Mouse (Mus musculus) limb, embryonic 14.5 days (tissue): ENCODE measurements around the gene Olfr1034. TPM values are rescaled to one million over a fixed set of nuclear protein-coding genes. Genes with fewer than 3 reads are reported as not detected.
A peak's percentile ranks its signal among the peaks of the same experiment; 100 is the strongest.
"Not testable (repeated sequence)": the region's sequence is repeated elsewhere in the genome, so short reads cannot be mapped to it uniquely, and the experiment has no call there.

ENCODE experiments used
- ATAC-seq: fragments of 200-750 bp; cut with Nextera tagmentation; 2 replicates; pipeline ENCODE4 v1.8.0; 2017; ENCODE audit warnings: low read depth, moderate number of reproducible peaks, moderate TSS enrichment; ENCODE audit not compliant: low FRiP score
- DNase-seq: peaks from one replicate; pipeline ENCODE4 v3.0.0-alpha.2; 2015; ENCODE audit warnings: low spot score
- H3K27ac ChIP-seq: fragments of 300-500 bp; sonication (generic); replicated peaks from 2 replicates; pipeline ENCODE4 v1.5.1; 2014; ENCODE audit warnings: low read depth, mild to moderate bottlenecking, low read length, moderate library complexity, mixed read lengths
- H3K27me3 ChIP-seq: fragments of 300-500 bp; sonication (generic); 2 replicates; pipeline ENCODE4 v1.6.1; 2014; ENCODE audit warnings: low read length, mixed read lengths; ENCODE audit not compliant: control insufficient read depth, insufficient read depth
- H3K36me3 ChIP-seq: fragments of 300-500 bp; sonication (generic); 2 replicates; pipeline ENCODE4 v1.6.1; 2014; ENCODE audit warnings: mild to moderate bottlenecking, low read length, moderate library complexity, mixed read lengths; ENCODE audit not compliant: control insufficient read depth, insufficient read depth
- H3K4me1 ChIP-seq: fragments of 300-500 bp; sonication (generic); 2 replicates; pipeline ENCODE4 v1.6.1; 2014; ENCODE audit warnings: antibody characterized with exemption, low read length, mixed read lengths; ENCODE audit not compliant: control insufficient read depth, insufficient read depth
- H3K4me2 ChIP-seq: fragments of 300-500 bp; sonication (generic); replicated peaks from 2 replicates; pipeline ENCODE4 v1.6.1; 2014; ENCODE audit warnings: low read depth, mild to moderate bottlenecking, low read length, moderate library complexity; ENCODE audit not compliant: severe bottlenecking
- H3K4me3 ChIP-seq: fragments of 300-500 bp; sonication (generic); replicated peaks from 2 replicates; pipeline ENCODE4 v1.5.1; 2014; ENCODE audit warnings: low read length
- H3K9ac ChIP-seq: fragments of 300-500 bp; sonication (generic); 2 replicates; pipeline ENCODE4 v1.6.1; 2014; ENCODE audit warnings: mild to moderate bottlenecking, low read depth, low read length, moderate library complexity; ENCODE audit not compliant: severe bottlenecking
- H3K9me3 ChIP-seq: fragments of 300-500 bp; sonication (generic); 2 replicates; pipeline ENCODE4 v1.6.1; 2016; ENCODE audit warnings: low read length; ENCODE audit not compliant: control insufficient read depth
- POLR2A ChIP-seq: fragments of 200-500 bp; IDR thresholded peaks from 2 replicates; pipeline ENCODE4 v1.8.0; 2012; ENCODE audit warnings: inconsistent platforms, mild to moderate bottlenecking, moderate library complexity, borderline replicate concordance; ENCODE audit not compliant: insufficient read depth, insufficient read length; ENCODE audit errors: extremely low read depth
- WGBS: fragments of 180-500 bp; shearing (Covaris S2); extraction: QIAGEN DNeasy Blood & Tissue Kit; methylation state at CpG from one replicate; pipeline ENCODE4 v1.1.7; 2014; 5-methylcytosine and 5-hydroxymethylcytosine counted together
- polyA plus RNA-seq, 2 experiments: library from polyadenylated mRNA; depleted of rRNA in 1 of 2; stranded (reverse) in 1 of 2; unstranded in 1 of 2; fragments of >200 nt; fragmentation: Nextera tagmentation in 1 of 2; extraction: Ambion mirVana in 1 of 2; gene quantifications; 2 replicates each; pipeline versions ENCODE4 v1.2.1 to v1.2.3; 2012 to 2014

Gene Olfr1034
- polyA plus RNA-seq (2012; rRNA removed) (0.12 and 0.13 TPM in 2 replicates), polyA plus RNA-seq (2014; fragmentation: Nextera tagmentation; extraction: Ambion mirVana) (not detected in 2 replicates)

- TF ChIP-seq POLR2A, result no peak
- no peaks in the 10 kb centered on the region for H3K4me1 ChIP-seq
- H3K4me3 ChIP-seq, result no peak within 1 kb of the TSS
- no peaks in the 10 kb centered on the region for H3K36me3 ChIP-seq
- H3K27ac ChIP-seq, result no peak within 1 kb of the TSS
- DNase-seq (no peak), ATAC-seq (no peak)
- H3K9me3 ChIP-seq, result no peaks in the 10 kb centered on the region
- no peaks in the 10 kb centered on the region for H3K27me3 ChIP-seq
- no peak within 1 kb of the TSS for H3K4me2 ChIP-seq
- no peak within 1 kb of the TSS for H3K9ac ChIP-seq
Measured at GRCm38 (mm10) chr2:86045561-86045960, at the start of gene Olfr1034. Gene Olfr1034, plus strand, starts transcription at chr2:86045861.

GRCm38 (mm10) chr2:86005240-86005639 lies 40.4 kb upstream of the Olfr1034 start, which contains the start of gene Olfr1032:
Gene Olfr1032, plus strand, starts transcription at chr2:86005540.
- no peak within 1 kb of the TSS for H3K27ac ChIP-seq
- ATAC-seq (no peak), DNase-seq (no peak)
- 77% methylated on average over 7 of the region's 7 CpGs for WGBS
- no peak within 1 kb of the TSS for H3K9ac ChIP-seq
- H3K9me3 ChIP-seq, result no peaks in the 10 kb centered on the region
- H3K4me1 ChIP-seq, result no peaks in the 10 kb centered on the region
- no peaks in the 10 kb centered on the region for H3K27me3 ChIP-seq
- no peak within 1 kb of the TSS for H3K4me3 ChIP-seq
- no peak within 1 kb of the TSS for H3K4me2 ChIP-seq
- no peaks in the 10 kb centered on the region for H3K36me3 ChIP-seq
- TF ChIP-seq POLR2A, result no peak

- not testable (repeated sequence) for H3K27me3 ChIP-seq, H3K9me3 ChIP-seq, H3K4me1 ChIP-seq, ATAC-seq, H3K27ac ChIP-seq, H3K36me3 ChIP-seq
- Histone ChIP-seq H3K4me3 (peak within 1 kb of the TSS; percentile 26), H3K9ac (peak within 1 kb of the TSS; percentile 44; the same call in 1 of the 2 replicates), H3K4me2 (peak within 1 kb of the TSS; percentile 41)
- peak; percentile 21 for DNase-seq
- WGBS, result 1% methylated on average over 10 of the region's 11 CpGs
Measured at GRCm38 (mm10) chr2:86020406-86020805, 25.3 kb upstream of the Olfr1034 start, which contains the start of gene Olfr1033. Gene Olfr1033, plus strand, starts transcription at chr2:86020633.

- not testable (repeated sequence) for H3K36me3 ChIP-seq, H3K4me3 ChIP-seq, H3K9me3 ChIP-seq, H3K4me2 ChIP-seq, ATAC-seq, H3K27me3 ChIP-seq, H3K9ac ChIP-seq, H3K4me1 ChIP-seq, H3K27ac ChIP-seq, DNase-seq
- WGBS, result 96% methylated on average over 3 of the region's 9 CpGs
Measured at GRCm38 (mm10) chr2:86021518-86021917, 24.1 kb upstream of the Olfr1034 start.

- not testable (repeated sequence) for H3K4me2 ChIP-seq, DNase-seq, H3K36me3 ChIP-seq, H3K9me3 ChIP-seq, H3K27ac ChIP-seq, H3K4me1 ChIP-seq, ATAC-seq, H3K4me3 ChIP-seq, H3K27me3 ChIP-seq, H3K9ac ChIP-seq
Measured at GRCm38 (mm10) chr2:86050777-86051176, 5.1 kb downstream of the Olfr1034 start.

GRCm38 (mm10) chr2:86063766-86064165 lies 18.1 kb downstream of the Olfr1034 start:
- not testable (repeated sequence) for H3K4me1 ChIP-seq, DNase-seq, H3K4me2 ChIP-seq, ATAC-seq, H3K27ac ChIP-seq, H3K4me3 ChIP-seq, H3K36me3 ChIP-seq, H3K27me3 ChIP-seq, H3K9ac ChIP-seq, H3K9me3 ChIP-seq
- 97% methylated on average over 2 of the region's 2 CpGs for WGBS
